Mouse (Mus musculus) megakaryocyte progenitor cell, adult 5-6 weeks (primary cell): ENCODE measurements around the gene Gm13420. TPM values are rescaled to one million over a fixed set of nuclear protein-coding genes. Genes with fewer than 3 reads are reported as not detected.

Experiments used
- ATAC-seq: replicated peaks from 2 replicates; pipeline ENCODE4 v1.8.0; 2016; ENCODE audit warnings: mild to moderate bottlenecking, moderate TSS enrichment, inconsistent platforms; ENCODE audit not compliant: poor library complexity
- total RNA-seq, 2 experiments: library from RNA; stranded (forward) in 1 of 2; stranded (reverse) in 1 of 2; fragments of 157-497, 149-512 nt in 1 of 2; fragments of 200-1000 nt in 1 of 2; gene quantifications; 2 replicates each; pipeline versions ENCODE4 v1.2.3 to v1.2.4; 2015 to 2017

The Gm13420 gene
- total RNA-seq, 2 experiments from 2014 or later: not detected

- ATAC-seq: no peak
These were observed 48.1 kb downstream of the Gm13420 start for GRCm38 (mm10) chr2:29703104-29704081.

DNA sequence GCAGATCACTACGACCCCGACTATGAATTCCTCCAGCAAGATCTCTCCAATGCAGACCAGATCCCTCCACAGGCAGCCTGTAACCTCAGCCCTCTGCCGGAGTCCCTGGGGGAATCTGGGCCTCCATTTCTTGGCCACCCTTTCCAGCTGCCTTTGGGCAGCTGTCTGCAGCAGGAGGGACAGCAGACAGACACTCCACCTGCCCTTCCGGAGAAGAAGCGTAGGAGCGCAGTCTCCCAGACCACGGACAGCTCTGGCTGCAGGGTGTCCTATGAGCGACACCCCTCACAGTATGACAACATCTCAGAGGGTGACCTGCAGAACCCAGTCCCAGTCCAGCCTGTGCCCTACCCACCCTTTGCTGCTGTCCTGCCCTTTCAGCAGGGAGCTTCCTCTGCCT, 49.3 kb downstream of the Gm13420 start:
- ATAC-seq: no peak

GRCm38 (mm10) chr2:29701393-29701792, 50.1 kb downstream of the Gm13420 start:
- ATAC-seq: no peak

DNA sequence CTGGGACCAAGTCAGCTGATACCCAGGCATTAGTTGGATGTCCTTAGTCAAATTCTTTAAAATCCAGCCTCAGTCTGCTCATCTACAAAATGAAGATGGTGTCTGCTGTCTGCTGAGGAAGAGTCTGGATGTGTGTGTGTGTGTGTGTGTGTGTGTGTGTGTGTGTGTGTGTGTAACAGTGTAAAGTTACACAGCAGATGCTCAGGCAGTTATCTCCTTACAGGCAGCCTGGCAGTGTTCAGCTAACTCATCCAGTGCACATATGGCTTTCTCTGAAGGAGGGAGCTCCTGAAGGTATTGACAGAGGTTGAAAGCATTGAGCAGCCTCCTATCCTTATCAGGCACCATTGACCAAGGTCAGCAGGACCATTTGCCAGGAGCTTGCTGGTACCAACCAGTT, 50.6 kb downstream of the Gm13420 start:
- ATAC-seq: no peak

DNA sequence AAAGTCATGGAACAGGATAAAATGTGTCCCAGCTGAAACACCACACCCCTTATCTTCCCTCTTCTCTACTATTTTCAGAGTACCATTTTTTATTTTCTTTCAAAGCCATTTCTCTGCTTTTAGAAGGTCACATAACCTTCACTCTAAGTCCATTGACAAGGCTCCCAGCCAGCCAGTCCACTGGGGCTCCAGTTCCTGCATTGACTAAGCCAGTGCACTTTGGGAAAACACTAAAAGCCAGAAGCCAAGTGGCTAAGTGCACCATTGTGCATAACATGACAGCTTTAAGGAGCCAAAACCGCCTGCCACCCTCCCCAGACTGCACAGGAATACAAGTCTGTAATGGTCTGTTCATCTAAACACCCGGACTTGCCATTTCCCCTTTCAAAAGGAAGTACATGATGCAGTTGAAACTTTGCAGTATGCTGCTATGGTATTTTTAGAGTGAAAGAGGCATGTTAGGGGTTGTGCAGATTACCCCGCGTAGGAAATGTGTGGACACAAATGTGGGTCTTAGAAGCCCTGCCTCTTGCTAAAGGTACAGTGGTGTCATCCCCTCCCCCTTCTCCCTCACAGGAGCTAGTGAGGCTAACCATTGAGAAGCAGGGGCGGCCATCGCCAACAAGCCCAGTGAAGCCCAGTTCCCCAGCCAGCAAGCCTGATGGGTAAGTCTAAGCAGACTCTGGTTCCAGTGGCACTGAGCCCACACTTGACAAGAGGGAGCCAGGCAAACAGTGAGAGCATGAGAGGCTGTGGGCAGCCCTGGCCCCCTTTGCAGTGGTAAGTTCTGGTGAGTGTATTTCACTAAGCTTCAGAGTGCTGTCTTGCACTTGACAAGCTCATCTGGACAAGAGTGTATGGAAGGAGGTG, 52.8 kb downstream of the Gm13420 start:
- ATAC-seq: peak; percentile 23; the same call in 1 of the 2 replicates

DNA sequence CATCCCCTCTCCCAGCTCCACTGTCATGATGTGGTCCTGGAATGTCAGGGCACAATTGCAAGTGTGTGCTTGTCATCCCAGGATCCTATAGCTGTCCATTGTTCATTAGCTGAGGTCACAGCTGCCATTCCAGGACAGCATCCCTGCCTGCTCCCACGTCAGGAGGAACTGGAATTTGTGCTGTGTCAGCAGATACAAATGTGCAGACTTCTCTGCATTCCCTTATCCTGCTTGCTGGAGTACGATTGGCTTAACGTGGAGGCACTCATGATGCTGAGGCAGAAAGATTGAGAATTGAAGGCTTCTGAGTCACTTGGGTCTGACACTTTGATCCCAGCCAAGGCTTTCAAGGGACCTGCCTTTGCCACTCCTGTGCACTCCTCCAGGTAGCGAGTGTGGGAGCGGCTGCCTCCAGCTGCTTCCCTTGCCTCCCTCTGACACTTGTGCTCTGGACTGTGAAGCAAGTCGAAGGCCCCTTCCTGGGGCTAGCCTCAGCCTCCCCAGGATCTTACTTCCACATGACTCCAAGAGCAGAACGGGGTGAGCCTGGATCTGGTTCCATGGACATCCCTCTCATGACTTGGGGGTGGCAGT, 55.2 kb downstream of the Gm13420 start:
- ATAC-seq: no peak

Other genes starting within 250 kb of the Gm13420 start
- 19.4 and 21.7 TPM in 2 replicates for gene Rapgef1, start 132.0 kb downstream of the Gm13420 start, total RNA-seq (2015)
- 22.9 and 24.9 TPM in 2 replicates for gene Rapgef1, start 132.0 kb downstream of the Gm13420 start, total RNA-seq (2017)
- gene Gm13547, start 7.6 kb upstream of the Gm13420 start, total RNA-seq (2015): not detected in 2 replicates
- not detected in 2 replicates for gene Gm13547, start 7.6 kb upstream of the Gm13420 start, total RNA-seq (2017)
- gene Coq4, start 35.8 kb upstream of the Gm13420 start, total RNA-seq (2015): 17.4 and 18.2 TPM in 2 replicates
- 10.5 and 12.5 TPM in 2 replicates for gene Coq4, start 35.8 kb upstream of the Gm13420 start, total RNA-seq (2017)
- 17.4 and 22.9 TPM in 2 replicates for gene Trub2, start 36.8 kb upstream of the Gm13420 start, total RNA-seq (2015)
- gene Trub2, start 36.8 kb upstream of the Gm13420 start, total RNA-seq (2017): 46.2 and 57.1 TPM in 2 replicates
- gene Slc27a4, start 50.9 kb upstream of the Gm13420 start, total RNA-seq (2015): 4.2 and 5.5 TPM in 2 replicates
- 6.8 and 7.2 TPM in 2 replicates for gene Slc27a4, start 50.9 kb upstream of the Gm13420 start, total RNA-seq (2017)
- 12.7 and 13.7 TPM in 2 replicates for gene Urm1, start 68.4 kb upstream of the Gm13420 start, total RNA-seq (2015)
- gene Urm1, start 68.4 kb upstream of the Gm13420 start, total RNA-seq (2017): 15.8 and 20.5 TPM in 2 replicates
- 13.0 and 13.9 TPM in 2 replicates for gene Cercam, start 117.5 kb upstream of the Gm13420 start, total RNA-seq (2015)
- gene Cercam, start 117.5 kb upstream of the Gm13420 start, total RNA-seq (2017): 7.7 and 10.8 TPM in 2 replicates
- 34.4 and 47.6 TPM in 2 replicates for gene Odf2, start 137.5 kb upstream of the Gm13420 start, total RNA-seq (2015)
- 81.5 and 107 TPM in 2 replicates for gene Odf2, start 137.5 kb upstream of the Gm13420 start, total RNA-seq (2017)
- 24.7 and 29.2 TPM in 2 replicates for gene Gle1, start 183.7 kb upstream of the Gm13420 start, total RNA-seq (2015)
- gene Gle1, start 183.7 kb upstream of the Gm13420 start, total RNA-seq (2017): 58.0 and 92.2 TPM in 2 replicates
- gene Sptan1, start 213.9 kb upstream of the Gm13420 start, total RNA-seq (2015): 45.3 and 52.5 TPM in 2 replicates
- 90.5 and 106 TPM in 2 replicates for gene Sptan1, start 213.9 kb upstream of the Gm13420 start, total RNA-seq (2017)